Mouse (Mus musculus) small intestine, adult 2 months (tissue): ENCODE data around the gene Il34. TPM values are rescaled to one million over a fixed set of nuclear protein-coding genes. Genes with fewer than 3 reads are reported as not detected.

ENCODE experiments used
- H3K27ac ChIP-seq: fragments of 200-500 bp; 2 replicates; pipeline ENCODE4 v1.5.1; 2012; ENCODE audit warnings: low read depth, low read length, control low read depth, inconsistent platforms; ENCODE audit not compliant: insufficient read depth
- H3K27me3 ChIP-seq: fragments of 200-500 bp; 2 replicates; pipeline ENCODE4 v1.6.1; 2012; ENCODE audit warnings: mild to moderate bottlenecking, moderate library complexity, low read length, inconsistent platforms; ENCODE audit not compliant: control insufficient read depth, insufficient read depth
- H3K36me3 ChIP-seq: fragments of 200-500 bp; 2 replicates; pipeline ENCODE4 v1.6.1; 2012; ENCODE audit warnings: mild to moderate bottlenecking, low read length, control low read depth, inconsistent platforms; ENCODE audit not compliant: control insufficient read depth, insufficient read depth
- H3K4me1 ChIP-seq: fragments of 200-500 bp; 2 replicates; pipeline ENCODE4 v1.6.1; 2012; ENCODE audit warnings: low read length, inconsistent platforms, mixed read lengths; ENCODE audit not compliant: control insufficient read depth, insufficient read depth, insufficient read length
- H3K4me3 ChIP-seq: fragments of 200-500 bp; 2 replicates; pipeline ENCODE4 v1.5.1; 2012; ENCODE audit warnings: low read depth, mild to moderate bottlenecking, control low read depth, inconsistent platforms, low read length, moderate library complexity
- CTCF ChIP-seq: fragments of 200-500 bp; IDR thresholded peaks from 2 replicates; pipeline ENCODE4 v1.5.1; 2012; ENCODE audit warnings: low read depth, mild to moderate bottlenecking, control low read depth, inconsistent platforms, low read length, moderate library complexity, mixed read lengths; ENCODE audit not compliant: insufficient replicate concordance, insufficient read length; ENCODE audit errors: extremely low read depth
- POLR2A ChIP-seq: fragments of 200-500 bp; IDR thresholded peaks from 2 replicates; pipeline ENCODE4 v1.6.1; 2012; ENCODE audit warnings: low read depth, mild to moderate bottlenecking, control low read depth, inconsistent platforms, low read length, moderate library complexity
- whole genome bisulfite sequencing: fragments of 180-500 bp; shearing (Covaris S2); methylation state at CpG from one replicate; pipeline ENCODE4 v1.1.7; 2018; 5-methylcytosine and 5-hydroxymethylcytosine counted together
- polyA plus RNA-seq: library from polyadenylated mRNA; depleted of rRNA; stranded (reverse); fragments of >200 nt; gene quantifications from 2 replicates; pipeline ENCODE4 v1.2.3, GENCODE M21; 2012

Gene Il34
- polyA plus RNA-seq, 1 experiment, result 16.7 TPM

DNA sequence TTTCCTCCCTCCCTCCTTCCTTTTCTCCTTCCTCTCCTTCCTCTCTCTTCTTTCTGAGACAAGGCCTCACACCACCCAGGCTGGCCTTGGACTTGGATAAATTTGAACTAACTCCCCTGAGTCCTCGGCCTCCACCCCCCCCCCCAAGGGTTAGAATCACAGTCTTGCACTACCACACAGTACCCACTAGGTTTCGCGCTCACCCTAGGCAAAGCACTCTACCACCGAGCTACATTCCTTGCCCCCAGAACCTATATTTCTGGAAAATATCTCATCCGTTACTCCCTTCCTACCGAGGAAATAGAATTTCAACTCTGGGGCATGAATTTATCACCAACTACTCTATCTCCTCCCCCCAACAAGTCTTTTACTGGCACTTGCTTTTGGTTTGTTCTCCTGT, 43.7 kb downstream of the Il34 start:
- TF ChIP-seq CTCF (peak; percentile 22; the same call in 1 of the 2 replicates), POLR2A (no peak)
- Histone ChIP-seq H3K4me3 (no peak overlapping the region), H3K4me1 (no peaks in the 10 kb centered on the region), H3K36me3 (no peaks in the 10 kb centered on the region), H3K27ac (no peak overlapping the region), H3K27me3 (no peaks in the 10 kb centered on the region)
- WGBS, result 52% methylated on average over 6 of the region's 6 CpGs

DNA sequence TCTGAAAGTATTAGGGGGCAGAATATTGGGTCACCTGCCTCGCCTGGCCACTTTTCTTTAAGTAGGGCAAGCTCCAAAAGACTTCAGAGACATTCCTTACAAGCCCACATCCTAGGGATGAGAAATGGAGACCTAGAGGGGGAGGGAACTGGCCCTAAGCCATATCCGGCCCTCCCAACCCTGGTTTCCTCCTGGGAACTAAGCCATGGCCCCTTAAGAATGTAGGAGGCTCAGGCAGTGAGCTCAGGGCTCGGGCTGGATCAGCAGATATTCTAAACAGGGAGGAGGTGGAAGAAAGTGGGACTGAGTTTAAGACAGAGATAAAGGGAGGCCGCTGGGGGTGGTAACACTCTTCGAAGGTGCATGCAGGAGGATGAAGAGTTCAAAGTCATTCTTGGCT, 44.5 kb downstream of the Il34 start:
- no peak for TF ChIP-seq POLR2A
- TF ChIP-seq CTCF, result no peak
- no peaks in the 10 kb centered on the region for H3K4me1 ChIP-seq
- H3K4me3 ChIP-seq, result no peak overlapping the region
- no peaks in the 10 kb centered on the region for H3K27me3 ChIP-seq
- no peaks in the 10 kb centered on the region for H3K36me3 ChIP-seq
- WGBS, result 49% methylated on average over 5 of the region's 5 CpGs
- H3K27ac ChIP-seq, result peak overlapping the region; percentile 13; the same call in 1 of the 2 replicates

DNA sequence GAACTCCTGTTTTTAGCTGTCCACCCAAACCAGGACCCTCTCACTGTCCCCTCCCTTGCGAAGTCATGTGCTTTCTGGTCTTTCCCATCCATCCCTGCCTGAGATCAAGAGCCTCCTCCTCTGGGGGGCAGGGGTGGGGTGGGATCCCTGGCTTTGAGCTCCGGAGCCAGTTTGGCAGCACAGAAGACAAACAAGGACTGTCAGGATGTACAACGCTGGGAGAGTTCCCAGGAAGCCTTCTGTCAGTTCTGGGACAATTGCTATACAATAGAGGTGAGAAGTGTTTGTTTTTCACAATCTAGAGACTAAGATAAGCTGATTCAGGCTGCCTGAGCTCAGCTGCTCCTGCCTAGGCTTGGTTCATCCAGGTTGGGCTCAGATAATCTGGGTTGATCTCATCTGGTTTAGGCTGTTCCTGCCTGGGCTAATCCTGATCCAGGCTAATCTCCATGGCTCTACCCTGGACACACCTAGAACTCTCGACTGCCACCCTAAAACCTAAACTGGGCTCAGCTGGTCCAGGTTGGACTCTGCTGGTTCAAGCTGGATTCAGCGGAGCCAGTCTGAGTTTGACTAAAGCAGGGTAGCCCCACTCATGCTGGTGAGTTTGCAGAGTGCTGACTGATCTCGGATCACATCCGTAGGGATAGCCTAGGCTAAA, 45.3 kb downstream of the Il34 start:
- H3K4me1 ChIP-seq, result no peaks in the 10 kb centered on the region
- H3K27ac ChIP-seq, result peak overlapping the region; percentile 13; the same call in 1 of the 2 replicates
- whole genome bisulfite sequencing, result 68% methylated on average over 7 of the region's 7 CpGs

DNA sequence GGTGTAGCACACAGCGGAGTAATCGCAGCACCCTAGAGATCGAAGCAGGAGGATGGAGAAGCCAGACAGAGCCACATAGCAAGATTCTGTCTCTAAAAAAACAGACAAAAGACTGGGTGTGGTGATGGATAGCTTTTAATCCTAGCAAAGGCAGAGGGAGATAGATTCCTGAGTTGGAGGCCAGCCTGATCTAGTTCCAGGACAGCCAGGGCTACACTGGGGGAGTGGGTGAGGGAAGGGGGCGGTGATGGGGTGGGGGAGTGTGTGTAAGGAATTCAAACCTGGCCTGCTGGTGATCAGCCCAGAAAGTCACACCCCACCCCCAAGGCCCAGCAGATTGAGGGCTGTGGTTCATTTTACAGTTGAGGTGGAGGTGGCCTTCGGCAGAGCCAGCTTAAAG, 49.5 kb downstream of the Il34 start:
- no peak overlapping the region for H3K4me3 ChIP-seq
- no peak overlapping the region for H3K27ac ChIP-seq
- no peaks in the 10 kb centered on the region for H3K36me3 ChIP-seq
- TF ChIP-seq POLR2A (no peak), CTCF (no peak)
- WGBS, result 88% methylated on average over 5 of the region's 5 CpGs
- no peaks in the 10 kb centered on the region for H3K4me1 ChIP-seq
- H3K27me3 ChIP-seq, result no peaks in the 10 kb centered on the region

More for the DNA sequence above, 45.3 kb downstream of the Il34 start:
- Histone ChIP-seq H3K4me3 (no peak overlapping the region), H3K36me3 (no peaks in the 10 kb centered on the region), H3K27me3 (no peaks in the 10 kb centered on the region)
- TF ChIP-seq POLR2A, result no peak
- no peak for TF ChIP-seq CTCF

DNA sequence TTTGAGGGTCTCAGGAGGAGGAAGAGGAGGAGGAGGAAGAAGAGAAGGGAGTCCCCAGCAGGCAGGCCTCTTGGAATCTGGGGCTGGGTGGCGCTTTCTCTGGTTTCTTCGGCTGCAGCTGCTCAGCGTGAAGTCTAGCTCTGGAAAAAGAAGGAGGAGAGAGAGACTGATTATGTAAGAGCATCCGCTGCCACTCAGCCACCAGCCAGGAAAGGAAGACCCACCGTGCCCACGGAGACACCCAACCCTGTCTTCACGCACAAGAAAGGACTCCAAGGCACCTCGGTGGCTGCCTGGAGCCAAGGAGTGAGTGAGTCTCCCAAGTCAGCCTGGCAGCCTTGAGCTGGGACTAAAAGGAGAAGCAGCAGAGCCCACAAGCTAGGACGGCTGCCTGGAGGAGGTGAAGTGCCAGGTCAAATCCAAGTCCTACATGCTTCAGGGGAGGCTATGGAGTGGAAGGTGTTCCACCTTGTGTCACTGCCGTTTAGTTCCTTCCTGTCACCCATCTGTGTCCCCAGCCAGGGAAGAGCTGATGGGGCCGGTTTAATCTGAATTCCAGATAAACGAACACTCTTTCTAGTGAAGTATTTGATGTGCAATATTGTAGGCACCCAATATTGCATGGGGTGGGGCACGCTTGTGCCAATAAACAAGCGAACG, 50.1 kb downstream of the Il34 start:
- H3K27me3 ChIP-seq, result no peaks in the 10 kb centered on the region
- no peaks in the 10 kb centered on the region for H3K4me1 ChIP-seq
- TF ChIP-seq POLR2A (no peak), CTCF (no peak)
- no peak overlapping the region for H3K4me3 ChIP-seq
- H3K36me3 ChIP-seq, result no peaks in the 10 kb centered on the region
- 71% methylated on average over 15 of the region's 15 CpGs for WGBS
- no peak overlapping the region for H3K27ac ChIP-seq

DNA sequence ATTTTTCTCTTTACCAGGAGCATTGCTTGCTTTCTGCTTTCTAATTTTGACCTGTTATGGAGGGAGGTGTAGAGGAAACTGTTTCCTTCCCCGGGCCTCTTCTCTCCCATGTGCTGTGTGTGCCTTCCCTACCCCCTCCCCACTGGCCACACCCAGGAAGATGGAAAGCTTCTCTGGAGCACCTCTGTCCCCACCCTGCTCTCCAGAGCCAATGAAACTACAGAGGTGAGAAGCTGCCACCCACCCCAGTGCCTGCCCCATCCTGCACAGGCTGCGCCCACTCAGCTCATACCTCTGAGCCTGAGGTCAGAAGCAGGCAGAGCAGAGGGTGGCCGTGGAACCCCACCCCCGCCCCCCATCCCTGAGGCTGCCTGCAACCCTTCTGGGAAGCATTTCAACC, 51.0 kb downstream of the Il34 start:
- 52% methylated on average over 4 of the region's 4 CpGs for WGBS
- TF ChIP-seq CTCF, result no peak
- TF ChIP-seq POLR2A, result no peak
- no peaks in the 10 kb centered on the region for H3K4me1 ChIP-seq
- no peak overlapping the region for H3K4me3 ChIP-seq
- H3K27ac ChIP-seq, result no peak overlapping the region
- no peaks in the 10 kb centered on the region for H3K36me3 ChIP-seq
- H3K27me3 ChIP-seq, result no peaks in the 10 kb centered on the region

DNA sequence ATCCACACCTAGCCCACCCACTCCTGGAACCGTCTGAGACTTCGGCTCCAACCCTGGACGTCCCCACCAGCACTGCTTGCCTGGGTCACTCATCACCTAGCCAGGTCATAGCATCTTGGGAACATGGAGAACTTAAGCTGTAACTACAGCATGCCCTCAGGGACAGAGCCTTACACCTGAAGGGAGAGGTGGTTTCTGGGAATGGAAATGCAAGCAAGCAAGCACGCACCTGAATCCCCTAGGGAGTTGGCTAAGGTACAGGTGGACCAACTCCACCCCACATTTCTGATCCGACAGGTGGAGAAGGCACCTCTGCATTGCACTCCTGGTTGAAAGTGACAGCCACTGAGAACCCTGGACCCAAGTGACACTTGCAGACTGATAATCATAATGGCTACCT, 54.2 kb downstream of the Il34 start:
- WGBS, result 64% methylated on average over 5 of the region's 5 CpGs
- TF ChIP-seq POLR2A, result no peak
- no peak for TF ChIP-seq CTCF

More for the DNA sequence above, 54.2 kb downstream of the Il34 start:
- Histone ChIP-seq H3K4me1 (no peaks in the 10 kb centered on the region), H3K36me3 (no peaks in the 10 kb centered on the region), H3K27ac (no peak overlapping the region), H3K4me3 (no peak overlapping the region), H3K27me3 (no peaks in the 10 kb centered on the region)
